ENCODE assay signal across 8 mouse cellular contexts in the genomic region with DNA sequence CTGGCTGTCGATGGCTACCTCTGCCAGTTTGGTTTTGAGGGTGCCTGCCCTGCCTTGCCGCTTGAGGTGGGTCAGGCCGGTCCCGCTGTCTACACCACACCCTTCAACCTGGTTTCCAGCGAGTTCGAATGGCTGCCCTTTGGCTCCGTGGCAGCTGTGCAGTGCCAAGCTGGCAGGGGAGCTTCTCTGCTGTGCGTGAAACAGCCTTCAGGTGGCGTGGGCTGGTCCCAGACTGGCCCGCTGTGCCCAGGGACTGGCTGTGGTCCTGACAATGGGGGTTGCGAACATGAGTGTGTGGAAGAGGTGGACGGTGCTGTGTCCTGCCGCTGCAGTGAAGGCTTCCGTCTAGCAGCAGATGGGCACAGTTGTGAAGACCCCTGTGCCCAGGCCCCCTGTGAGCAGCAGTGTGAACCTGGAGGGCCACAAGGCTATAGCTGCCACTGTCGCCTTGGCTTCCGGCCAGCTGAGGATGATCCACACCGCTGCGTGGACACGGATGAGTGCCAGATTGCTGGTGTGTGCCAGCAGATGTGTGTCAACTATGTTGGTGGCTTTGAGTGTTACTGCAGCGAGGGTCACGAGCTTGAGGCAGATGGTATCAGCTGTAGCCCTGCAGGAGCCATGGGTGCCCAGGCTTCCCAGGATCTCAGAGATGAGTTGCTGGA. TPM values are rescaled to one million over a fixed set of nuclear protein-coding genes. Genes with fewer than 3 reads are reported as not detected.
DNase-seq lines count a peak whose midpoint lies in the region; ATAC-seq lines count a peak whose summit lies in the region.

No protein-coding gene starts in this region.

- H3K9ac ChIP-seq in kidney, embryonic 15.5 days: peak overlapping the region; percentile 64
- H3K9ac ChIP-seq in hindbrain, embryonic 11.5 days (ENCODE audit: low read depth, low read length): peak overlapping the region; percentile 62
- peak overlapping the region; percentile 64 for H3K9ac ChIP-seq in midbrain, embryonic 12.5 days (replicated peaks)

- no peak for ATAC-seq in kidney, embryonic 15.5 days (replicated peaks; ENCODE audit: low FRiP score)
- no peak for ATAC-seq in hindbrain, embryonic 11.5 days (ENCODE audit: low FRiP score)
- ATAC-seq in midbrain, embryonic 12.5 days (ENCODE audit: low FRiP score, low read depth): no peak

- peaks cover 50% of the 10 kb centered on the region for H3K27me3 ChIP-seq in kidney, embryonic 15.5 days
- H3K27me3 ChIP-seq in hindbrain, embryonic 11.5 days (ENCODE audit: control insufficient read depth, insufficient read depth, low read length): peaks cover 22% of the 10 kb centered on the region
- peaks cover 74% of the 10 kb centered on the region for H3K27me3 ChIP-seq in midbrain, embryonic 12.5 days

- H3K27ac ChIP-seq in kidney, embryonic 15.5 days: peak overlapping the region; percentile 93; the same call in 1 of the 2 replicates
- no peak overlapping the region for H3K27ac ChIP-seq in hindbrain, embryonic 11.5 days (ENCODE audit: low read depth, low read length)
- no peak overlapping the region for H3K27ac ChIP-seq in midbrain, embryonic 12.5 days (replicated peaks)

- peak overlapping the region; percentile 55 for H3K4me3 ChIP-seq in kidney, embryonic 15.5 days (replicated peaks)
- peak overlapping the region; percentile 35 for H3K4me3 ChIP-seq in hindbrain, embryonic 11.5 days (ENCODE audit: low read depth, low read length)
- peak overlapping the region; percentile 46 for H3K4me3 ChIP-seq in midbrain, embryonic 12.5 days

- peaks cover 75% of the 10 kb centered on the region for H3K4me1 ChIP-seq in kidney, embryonic 15.5 days
- H3K4me1 ChIP-seq in hindbrain, embryonic 11.5 days (replicated peaks; ENCODE audit: control insufficient read depth, insufficient read depth, low read length): peaks cover 32% of the 10 kb centered on the region
- H3K4me1 ChIP-seq in midbrain, embryonic 12.5 days: peaks cover 57% of the 10 kb centered on the region

- no peaks in the 10 kb centered on the region for H3K36me3 ChIP-seq in kidney, embryonic 15.5 days
- H3K36me3 ChIP-seq in hindbrain, embryonic 11.5 days (ENCODE audit: control insufficient read depth, insufficient read depth, low read length): no peaks in the 10 kb centered on the region
- no peaks in the 10 kb centered on the region for H3K36me3 ChIP-seq in midbrain, embryonic 12.5 days

- 35% methylated on average over 21 of the region's 21 CpGs for WGBS in kidney, embryonic 15.5 days
- WGBS in hindbrain, embryonic 11.5 days: 37% methylated on average over 21 of the region's 21 CpGs
- WGBS in midbrain, embryonic 12.5 days: 42% methylated on average over 21 of the region's 21 CpGs

- DNase-seq in kidney, adult 8-10 months: no peak
- peak; percentile 57 to 58 for DNase-seq in cerebellum, postnatal 10 days
- peak; percentile 48 for DNase-seq in hindbrain, embryonic 11.5 days (ENCODE audit: low spot score)
- DNase-seq in embryo, embryonic 10.5 days (ENCODE audit: low spot score): no peak
- DNase-seq in spleen, adult 18-20 months: no peak
- DNase-seq in thymus, postnatal 36 days: no peak

- peak overlapping the region; percentile 84 for H3K4me2 ChIP-seq in kidney, embryonic 15.5 days
- H3K4me2 ChIP-seq in hindbrain, embryonic 11.5 days (replicated peaks; ENCODE audit: low read depth, low read length): peak overlapping the region; percentile 91
- H3K4me2 ChIP-seq in midbrain, embryonic 12.5 days (replicated peaks): peak overlapping the region; percentile 86

- no peaks in the 10 kb centered on the region for H3K9me3 ChIP-seq in kidney, embryonic 15.5 days (replicated peaks)
- no peaks in the 10 kb centered on the region for H3K9me3 ChIP-seq in hindbrain, embryonic 11.5 days (ENCODE audit: control insufficient read depth, low read length)
- no peaks in the 10 kb centered on the region for H3K9me3 ChIP-seq in midbrain, embryonic 12.5 days

RNA-seq across cellular contexts. Expression of a gene that starts 0.8 kb away (rescaled TPM):
- polyA plus RNA-seq in kidney, embryonic 15.5 days (2015; fragmentation: Nextera tagmentation; extraction: Ambion mirVana): 50.3 and 74.1 TPM in 2 replicates
- polyA plus RNA-seq in hindbrain, embryonic 11.5 days (2014; fragmentation: Nextera tagmentation; extraction: Ambion mirVana): 26.8 and 27.9 TPM in 2 replicates
- polyA plus RNA-seq in midbrain, embryonic 12.5 days (2016; fragmentation: Nextera tagmentation; extraction: Ambion mirVana): 24.7 and 31.5 TPM in 2 replicates

RNA-seq across cellular contexts. Expression of a gene that starts 16.6 kb away (rescaled TPM):
- polyA plus RNA-seq in kidney, embryonic 15.5 days (2015; fragmentation: Nextera tagmentation; extraction: Ambion mirVana): 1.3 and 1.8 TPM in 2 replicates
- 1.6 and 1.8 TPM in 2 replicates for polyA plus RNA-seq in hindbrain, embryonic 11.5 days (2014; fragmentation: Nextera tagmentation; extraction: Ambion mirVana)
- polyA plus RNA-seq in midbrain, embryonic 12.5 days (2016; fragmentation: Nextera tagmentation; extraction: Ambion mirVana): 0.94 and 2.0 TPM in 2 replicates

RNA-seq across cellular contexts. Expression of a gene that starts 18.4 kb away (rescaled TPM):
- 3.0 and 4.2 TPM in 2 replicates for polyA plus RNA-seq in kidney, embryonic 15.5 days (2015; fragmentation: Nextera tagmentation; extraction: Ambion mirVana)
- polyA plus RNA-seq in hindbrain, embryonic 11.5 days (2014; fragmentation: Nextera tagmentation; extraction: Ambion mirVana): 0.80 and 1.7 TPM in 2 replicates
- 1.7 and 2.0 TPM in 2 replicates for polyA plus RNA-seq in midbrain, embryonic 12.5 days (2016; fragmentation: Nextera tagmentation; extraction: Ambion mirVana)

RNA-seq across cellular contexts. Expression of a gene that starts 19.6 kb away (rescaled TPM):
- polyA plus RNA-seq in kidney, embryonic 15.5 days (2015; fragmentation: Nextera tagmentation; extraction: Ambion mirVana): 99.8 and 101 TPM in 2 replicates
- 75.6 and 81.3 TPM in 2 replicates for polyA plus RNA-seq in hindbrain, embryonic 11.5 days (2014; fragmentation: Nextera tagmentation; extraction: Ambion mirVana)
- polyA plus RNA-seq in midbrain, embryonic 12.5 days (2016; fragmentation: Nextera tagmentation; extraction: Ambion mirVana): 60.9 and 61.6 TPM in 2 replicates

RNA-seq across cellular contexts. Expression of a gene that starts 27.5 kb away (rescaled TPM):
- 44.0 and 51.6 TPM in 2 replicates for polyA plus RNA-seq in kidney, embryonic 15.5 days (2015; fragmentation: Nextera tagmentation; extraction: Ambion mirVana)
- 62.0 and 66.1 TPM in 2 replicates for polyA plus RNA-seq in hindbrain, embryonic 11.5 days (2014; fragmentation: Nextera tagmentation; extraction: Ambion mirVana)
- 56.6 and 63.7 TPM in 2 replicates for polyA plus RNA-seq in midbrain, embryonic 12.5 days (2016; fragmentation: Nextera tagmentation; extraction: Ambion mirVana)

Comparison
In these comparisons a context has a peak if more than half of its experiments do, and no peak if none do; other contexts are left out.
1. DNase-seq: peak in cerebellum, postnatal 10 days (2 of 2) and hindbrain, embryonic 11.5 days (single experiment); none in kidney, adult 8-10 months (0 of 2), embryo, embryonic 10.5 days (single experiment), spleen, adult 18-20 months (0 of 2) and thymus, postnatal 36 days (0 of 2).
2. Peak in every context shown above with its lines, with median percentiles within 50 percentile points of each other: H3K4me2 ChIP-seq, H3K4me3 ChIP-seq and H3K9ac ChIP-seq.